Mouse (Mus musculus) left cerebral cortex, adult 8-10 months (tissue): Measurements from ENCODE around the gene Atad1. TPM values are rescaled to one million over a fixed set of nuclear protein-coding genes. Genes with fewer than 3 reads are reported as not detected.
"Not testable (repeated sequence)": the region's sequence is repeated elsewhere in the genome, so short reads cannot be mapped to it uniquely, and the experiment has no call there.

ENCODE experiments used
- DNase-seq, 2 experiments: peaks; one replicate each; pipeline ENCODE4 v3.0.0; 2022; ENCODE audit warnings: low spot score in 2 of 2
- total RNA-seq, 4 experiments: library from RNA; stranded (reverse); gene quantifications; 2 replicates each; pipeline ENCODE4 v1.2.4; 2022

Atad1 gene
- total RNA-seq, 4 experiments from 2014 or later = 90.3 to 120 (median 103) TPM

DNA sequence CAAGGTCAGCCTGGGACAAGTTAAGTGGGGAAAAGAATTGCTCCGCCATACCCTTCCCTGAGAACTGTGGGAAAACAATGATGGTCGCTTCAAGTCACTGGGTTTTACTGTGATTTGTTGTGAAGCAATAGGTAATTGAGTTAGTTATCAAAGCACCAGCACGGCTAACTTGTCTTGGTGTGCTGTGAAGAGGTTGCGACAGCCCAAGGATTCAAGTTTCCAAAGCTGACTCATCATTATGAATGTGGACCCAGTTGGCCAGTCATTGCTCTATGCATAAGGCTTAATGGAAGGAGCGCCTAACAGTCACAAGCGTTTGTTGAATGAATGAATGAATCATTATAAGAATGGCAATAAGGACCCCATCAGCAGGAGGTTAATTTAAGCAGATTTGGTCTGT, 12.8 kb upstream of the Atad1 start:
- no peak for DNase-seq

DNA sequence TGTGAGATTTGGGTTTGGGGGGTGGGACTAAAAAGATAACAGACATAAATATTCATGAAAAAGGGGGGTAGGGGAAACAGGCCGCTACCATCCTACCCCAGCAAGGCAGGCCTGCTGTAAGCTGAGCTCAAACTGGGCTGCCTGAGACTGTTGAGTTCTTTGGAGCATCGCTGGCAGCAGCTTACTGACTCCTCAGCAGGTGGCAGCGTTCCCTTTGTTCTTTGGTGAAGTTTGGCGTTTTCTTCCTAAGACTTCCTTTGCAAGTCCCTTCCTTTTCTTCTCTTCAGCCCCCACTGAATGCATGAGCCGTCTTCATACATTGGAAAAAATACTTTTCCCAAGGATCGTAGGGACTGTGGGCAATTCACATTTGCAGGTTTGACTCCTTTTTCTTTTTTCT, 9.8 kb upstream of the Atad1 start:
- no peak for DNase-seq

GRCm38 (mm10) chr19:32740641-32741345, 1.2 kb upstream of the Atad1 start:
- no peak for DNase-seq

- DNase-seq = no peak
Observed at GRCm38 (mm10) chr19:32737844-32738243, 1.7 kb downstream of the Atad1 start.

DNA sequence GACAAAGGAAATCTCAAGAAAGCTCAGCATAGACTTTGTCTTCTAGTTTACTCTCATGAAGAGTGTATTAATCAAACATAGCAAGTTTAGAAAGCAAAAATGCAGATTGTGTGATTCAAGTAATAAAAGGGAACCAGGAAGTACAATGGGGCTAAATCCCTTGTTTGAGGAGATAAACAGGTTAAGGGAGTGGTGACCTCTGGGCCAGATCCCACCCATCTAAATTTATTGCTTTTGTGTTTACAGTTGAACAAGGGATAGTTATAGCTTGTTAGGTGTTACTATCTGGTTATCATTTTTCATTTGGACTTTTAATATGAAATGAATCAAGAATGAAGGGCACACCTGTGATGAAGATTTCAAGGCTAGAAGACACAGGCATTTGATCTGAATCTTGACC, 6.7 kb downstream of the Atad1 start:
- DNase-seq = no peak

- DNase-seq = no peak
Observed at GRCm38 (mm10) chr19:32729785-32730184, 9.8 kb downstream of the Atad1 start.

GRCm38 (mm10) chr19:32726451-32727325, 12.9 kb downstream of the Atad1 start:
- DNase-seq = no peak

DNA sequence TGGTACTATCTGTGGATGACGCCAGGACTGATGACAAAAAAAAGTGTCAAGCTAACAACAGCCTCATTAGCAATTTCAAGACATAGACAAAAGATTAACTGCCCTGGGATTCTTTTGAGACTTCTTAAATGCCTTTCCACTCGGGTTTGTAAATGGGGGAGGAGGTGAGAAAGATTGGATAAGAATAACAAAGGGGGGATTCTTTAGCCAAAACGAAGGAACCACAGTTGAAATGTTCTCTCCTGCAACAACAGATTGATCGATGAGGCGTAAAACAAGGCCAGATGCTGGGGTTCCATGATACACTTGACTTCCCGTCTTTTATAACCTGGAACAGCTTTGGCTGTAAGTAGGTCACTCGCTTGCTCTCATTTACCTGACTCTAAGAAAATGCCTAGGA, 15.8 kb downstream of the Atad1 start:
- no peak for DNase-seq

GRCm38 (mm10) chr19:32720319-32720718, 19.3 kb downstream of the Atad1 start:
- no peak for DNase-seq

DNA sequence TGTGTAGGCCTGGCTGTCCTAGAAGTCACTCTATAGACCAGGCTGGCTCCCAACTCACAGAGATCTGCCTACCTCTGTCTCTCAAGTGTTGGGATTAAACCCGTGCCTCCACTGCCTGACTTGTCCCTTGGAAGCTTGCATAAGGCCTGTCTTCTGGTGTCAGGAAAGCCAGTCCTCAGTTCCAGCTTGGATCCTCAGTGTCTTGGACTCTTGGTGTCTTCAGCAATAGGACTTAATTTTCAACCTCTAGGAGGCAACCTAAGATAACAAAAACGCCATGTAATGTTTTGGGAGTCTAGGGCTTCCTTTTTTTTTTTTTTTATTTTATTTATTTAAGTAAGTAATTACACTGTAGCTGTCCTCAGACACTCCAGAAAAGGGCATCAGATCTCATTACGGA, 22.0 kb downstream of the Atad1 start:
- DNase-seq = no peak

GRCm38 (mm10) chr19:32715681-32716080, 23.9 kb downstream of the Atad1 start:
- DNase-seq = no peak

DNA sequence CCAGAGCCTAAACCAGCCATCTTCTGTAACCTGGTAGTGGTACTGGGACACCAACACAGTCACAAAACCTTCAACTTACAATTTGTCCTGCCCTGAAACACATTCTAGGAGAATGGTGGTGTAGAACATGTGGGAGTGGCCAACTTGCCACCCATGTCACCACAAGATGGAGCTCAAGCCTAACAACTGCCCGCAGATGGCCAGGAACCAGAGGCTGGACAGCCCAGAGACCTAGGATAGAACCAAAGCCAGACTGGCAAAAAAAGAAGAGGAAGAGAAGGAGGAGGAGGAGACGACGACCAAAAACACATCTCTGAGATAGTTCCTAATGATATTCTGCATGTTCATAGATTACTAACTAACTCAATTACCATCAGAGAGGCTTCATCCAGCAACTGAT, 24.4 kb downstream of the Atad1 start:
- peak; percentile 54 to 61 for DNase-seq

- DNase-seq = no peak
Observed at GRCm38 (mm10) chr19:32713471-32713870, 26.1 kb downstream of the Atad1 start.

GRCm38 (mm10) chr19:32712588-32713042, 27.0 kb downstream of the Atad1 start:
- peak in 1 of 2 experiments; percentile 80 for DNase-seq

GRCm38 (mm10) chr19:32711761-32712541, 27.6 kb downstream of the Atad1 start:
- DNase-seq = peak; percentile 84 to 86

- DNase-seq = no peak
Observed at GRCm38 (mm10) chr19:32710288-32710687, 29.3 kb downstream of the Atad1 start.

DNA sequence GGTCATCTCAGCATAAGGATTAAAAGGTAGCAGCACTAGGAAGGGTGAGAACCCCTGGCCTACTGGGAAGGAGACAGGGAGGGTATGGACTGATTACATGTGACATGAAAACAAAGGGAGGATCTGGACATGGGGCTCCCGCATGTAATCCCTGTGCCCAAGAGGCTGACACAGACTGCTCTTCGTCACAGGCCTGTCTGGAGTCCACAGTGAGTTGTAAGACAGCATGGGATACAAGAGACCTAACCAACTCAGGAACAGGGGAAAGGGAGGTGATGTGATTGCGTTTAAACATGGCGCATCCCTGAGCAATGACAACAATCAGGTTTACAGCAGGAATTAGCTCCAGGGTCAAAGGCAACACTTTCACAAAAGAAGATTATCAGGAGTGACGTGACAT, 30.6 kb downstream of the Atad1 start:
- no peak for DNase-seq

GRCm38 (mm10) chr19:32702191-32702590, 37.4 kb downstream of the Atad1 start:
- DNase-seq = no peak

GRCm38 (mm10) chr19:32696674-32697073, 42.9 kb downstream of the Atad1 start:
- DNase-seq = no peak

GRCm38 (mm10) chr19:32689724-32690123, 49.9 kb downstream of the Atad1 start:
- no peak for DNase-seq

GRCm38 (mm10) chr19:32688227-32688626, 51.4 kb downstream of the Atad1 start:
- DNase-seq = not testable (repeated sequence)

DNA sequence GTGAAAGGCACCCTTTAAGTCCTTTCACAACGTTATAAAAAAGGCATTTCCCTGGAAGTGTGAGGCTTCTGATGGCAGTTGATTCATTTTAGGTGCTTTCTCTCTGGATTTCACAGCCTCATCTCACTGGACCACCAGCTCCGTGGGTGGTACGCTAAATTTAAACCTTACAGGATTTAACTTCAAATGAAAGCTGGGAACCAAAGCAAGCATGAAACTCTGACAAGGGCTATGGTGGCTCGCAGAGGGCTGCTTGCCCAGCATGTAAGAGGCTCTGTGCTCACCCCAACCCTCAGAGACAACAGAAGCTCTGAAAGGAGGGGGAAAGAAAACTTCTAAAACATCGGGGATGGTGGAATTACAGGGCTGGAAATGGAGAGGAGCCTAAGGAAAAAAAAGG, 51.9 kb downstream of the Atad1 start:
- no peak for DNase-seq
